19 mouse cellular contexts compared by ENCODE assay signal in the genomic region with DNA sequence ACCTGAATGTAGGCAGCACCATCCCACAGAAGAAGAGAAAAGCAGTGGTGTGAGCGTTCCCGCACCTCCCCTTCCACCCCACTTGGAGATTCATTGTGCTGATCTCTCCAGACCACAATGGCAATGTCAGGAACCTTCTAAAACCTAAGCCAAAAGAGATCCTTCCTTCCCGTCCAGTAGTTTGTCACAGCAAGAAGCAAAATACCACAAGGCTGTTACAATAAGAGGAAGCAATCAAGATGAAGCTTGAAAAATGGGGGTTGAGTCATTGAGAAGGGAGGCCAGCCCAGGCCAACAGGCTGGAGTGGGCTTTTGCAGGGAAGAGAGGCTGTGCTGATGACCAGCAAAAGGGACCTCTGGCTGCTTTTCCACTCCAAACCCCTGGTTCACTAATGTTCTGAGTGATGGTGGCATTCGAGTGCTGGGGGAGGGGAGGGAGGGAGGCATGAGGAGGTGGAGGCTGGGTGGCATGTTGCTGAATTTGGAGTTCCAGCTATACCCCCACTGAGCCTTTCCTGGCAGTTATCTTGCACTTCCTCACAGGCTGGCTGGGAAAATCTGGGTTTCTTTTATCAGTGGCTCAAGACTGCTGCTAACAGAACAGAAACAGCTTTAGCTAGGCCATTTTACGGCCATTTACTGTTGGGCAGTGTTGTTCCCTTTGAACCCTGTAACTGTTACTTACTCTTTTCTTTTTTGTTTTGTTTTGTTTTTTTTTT. TPM values are rescaled to one million over a fixed set of nuclear protein-coding genes. Genes with fewer than 3 reads are reported as not detected.
A peak's percentile ranks its signal among the peaks of the same experiment; 100 is the strongest.
DNase-seq lines count a peak whose midpoint lies in the region; ATAC-seq and TF ChIP-seq lines count a peak whose summit lies in the region.
"Had no signal": no experiment of that assay in that cellular context is flagged by ENCODE, and none has a peak within 500 bp of the region (broad histone marks: within the 10 kb centered on the region; RNA-seq: fewer than 3 reads in every experiment).

No protein-coding gene starts in this region.

- ATAC-seq in liver, embryonic 11.5 days (replicated peaks; ENCODE audit: low FRiP score): no peak
- peak; percentile 92 for ATAC-seq in common myeloid progenitor, adult 5-6 weeks (replicated peaks; ENCODE audit: low read depth, poor library complexity, severe bottlenecking)
- peak; percentile 87 for ATAC-seq in megakaryocyte, adult 5-6 weeks (ENCODE audit: poor library complexity, severe bottlenecking)
- ATAC-seq: activated CD4-positive, CD25-positive, alpha-beta regulatory T cell, adult 4 months had no signal

- no peak for TF ChIP-seq CTCF in liver, adult 2 months (IDR thresholded peaks at IDR 0.05; ENCODE audit: low read depth, low read length)
- TF ChIP-seq CTCF in bone marrow, adult 2 months (IDR thresholded peaks at IDR 0.05; ENCODE audit: control insufficient read depth, insufficient read depth, low read length): no peak

- H3K36me3 ChIP-seq in liver, adult 2 months (ENCODE audit: control insufficient read depth, insufficient read depth, low read length): no peaks in the 10 kb centered on the region
- no peaks in the 10 kb centered on the region for H3K36me3 ChIP-seq in liver, embryonic 11.5 days (ENCODE audit: control insufficient read depth, insufficient read depth, low read length)
- H3K36me3 ChIP-seq: embryonic facial prominence, embryonic 10.5 days; heart, embryonic 15.5 days; kidney, embryonic 15.5 days; limb, embryonic 15.5 days; neural tube, embryonic 15.5 days had no signal

- no peaks in the 10 kb centered on the region for H3K79me2 ChIP-seq in liver, adult 2 months (ENCODE audit: control insufficient read depth, insufficient read depth, low read length)

- H3K4me1 ChIP-seq in liver, adult 2 months (ENCODE audit: control insufficient read depth, insufficient read depth, low read length): peaks cover 2% of the 10 kb centered on the region; the same call in 1 of the 2 replicates
- peaks cover 7% of the 10 kb centered on the region for H3K4me1 ChIP-seq in liver, embryonic 11.5 days (replicated peaks; ENCODE audit: control insufficient read depth, insufficient read depth, low read length)
- peaks cover 1% of the 10 kb centered on the region for H3K4me1 ChIP-seq in bone marrow, adult 2 months (ENCODE audit: control insufficient read depth, insufficient read depth, low read length)
- H3K4me1 ChIP-seq: embryonic facial prominence, embryonic 10.5 days; kidney, embryonic 15.5 days; neural tube, embryonic 15.5 days had no signal

- H3K9ac ChIP-seq in liver, adult 2 months (ENCODE audit: low read depth, low read length): no peak overlapping the region
- H3K9ac ChIP-seq in liver, embryonic 11.5 days (ENCODE audit: low read depth, low read length): no peak overlapping the region
- H3K9ac ChIP-seq: heart, embryonic 15.5 days; kidney, embryonic 15.5 days; limb, embryonic 15.5 days; neural tube, embryonic 15.5 days had no signal

- WGBS in liver, adult 2 months: 72% methylated on average over 5 of the region's 5 CpGs
- 46% methylated on average over 5 of the region's 5 CpGs for WGBS in liver, embryonic 11.5 days
- 16% methylated on average over 5 of the region's 5 CpGs for WGBS in bone marrow, adult 2 months

- no peaks in the 10 kb centered on the region for H3K9me3 ChIP-seq in liver, embryonic 11.5 days (ENCODE audit: control insufficient read depth, low read length)
- H3K9me3 ChIP-seq: embryonic facial prominence, embryonic 10.5 days; heart, embryonic 15.5 days; kidney, embryonic 15.5 days; limb, embryonic 15.5 days; neural tube, embryonic 15.5 days had no signal

- H3K4me3 ChIP-seq in liver, adult 2 months (ENCODE audit: insufficient read depth, low read depth, low read length): no peak overlapping the region
- H3K4me3 ChIP-seq in liver, embryonic 11.5 days (ENCODE audit: low read depth, low read length): no peak overlapping the region
- H3K4me3 ChIP-seq in bone marrow, adult 2 months (replicated peaks; ENCODE audit: control insufficient read depth, low read depth, low read length): no peak overlapping the region
- H3K4me3 ChIP-seq: embryonic facial prominence, embryonic 10.5 days; heart, embryonic 15.5 days; kidney, embryonic 15.5 days; limb, embryonic 15.5 days; neural tube, embryonic 15.5 days had no signal

- H3K4me2 ChIP-seq in liver, embryonic 11.5 days: no peak overlapping the region
- H3K4me2 ChIP-seq: heart, embryonic 15.5 days; kidney, embryonic 15.5 days; limb, embryonic 15.5 days; midbrain, embryonic 11.5 days; neural tube, embryonic 15.5 days had no signal

- TF ChIP-seq POLR2A in liver, adult 2 months (IDR thresholded peaks at IDR 0.05; ENCODE audit: extremely low read depth, insufficient read depth, low read length): no peak
- TF ChIP-seq POLR2A in bone marrow, adult 2 months (IDR thresholded peaks at IDR 0.05; ENCODE audit: borderline replicate concordance, control insufficient read depth, low read depth, low read length): no peak

- DNase-seq in liver, adult 2 months (ENCODE audit: extremely low read depth, low read depth, low spot score): peak; percentile 13
- no peak for DNase-seq in liver, embryonic 11.5 days (ENCODE audit: low spot score)
- DNase-seq in cerebellum, postnatal 14 days: no peak
- DNase-seq in urinary bladder, postnatal 10 days (ENCODE audit: low spot score): no peak
- DNase-seq: adrenal gland, postnatal 25 days; cerebellum, postnatal 25 days; gastrocnemius, postnatal 14 days; layer of hippocampus, adult 9-11 months; thymus, adult 2 months had no signal

- no peaks in the 10 kb centered on the region for H3K27me3 ChIP-seq in liver, adult 2 months (ENCODE audit: control insufficient read depth, insufficient read depth, low read length)
- H3K27me3 ChIP-seq in liver, embryonic 11.5 days (replicated peaks; ENCODE audit: control insufficient read depth, insufficient read depth, low read length): no peaks in the 10 kb centered on the region
- H3K27me3 ChIP-seq: kidney, embryonic 15.5 days; limb, embryonic 15.5 days; neural tube, embryonic 15.5 days had no signal

- H3K27ac ChIP-seq in liver, adult 2 months (replicated peaks; ENCODE audit: insufficient read depth, low read depth, low read length): peak overlapping the region; percentile 61; the same call in 1 of the 2 replicates
- no peak overlapping the region for H3K27ac ChIP-seq in liver, embryonic 11.5 days (ENCODE audit: low read depth, low read length)
- peak overlapping the region; percentile 24 for H3K27ac ChIP-seq in bone marrow, adult 2 months (ENCODE audit: control insufficient read depth, insufficient read depth, low read depth, low read length, poor library complexity)
- H3K27ac ChIP-seq: embryonic facial prominence, embryonic 10.5 days; heart, embryonic 15.5 days; kidney, embryonic 15.5 days; limb, embryonic 15.5 days; neural tube, embryonic 15.5 days had no signal

RNA-seq across cellular contexts. Expression of a gene that starts 12.1 kb away (rescaled TPM):
- total RNA-seq in liver, adult 2 months (2014; rRNA removed): 17.9 and 19.3 TPM in 2 replicates
- 17.9 and 19.9 TPM in 2 replicates for polyA plus RNA-seq in liver, adult 2 months (2012; rRNA removed)
- polyA plus RNA-seq in liver, embryonic 11.5 days (2014; fragmentation: Nextera tagmentation; extraction: Ambion mirVana): 126 and 132 TPM in 2 replicates
- polyA plus RNA-seq in bone marrow, adult 2 months (2011; ENCODE audit: insufficient read depth, insufficient read length, low replicate concordance, missing spikeins): 42.7 and 49.6 TPM in 2 replicates
- 75.2 and 99.7 TPM in 2 replicates for total RNA-seq in common myeloid progenitor, adult 5-6 weeks (2017)
- 62.5 and 74.2 TPM in 2 replicates for total RNA-seq in megakaryocyte, adult 5-6 weeks (2015)
- 73.6 and 73.8 TPM in 2 replicates for total RNA-seq in megakaryocyte, adult 5-6 weeks (2017)

RNA-seq across cellular contexts. Expression of a gene that starts 48.4 kb away (rescaled TPM):
- 11.3 and 16.6 TPM in 2 replicates for total RNA-seq in liver, adult 2 months (2014; rRNA removed)
- polyA plus RNA-seq in liver, adult 2 months (2012; rRNA removed): 18.7 and 24.0 TPM in 2 replicates
- 4.4 and 5.3 TPM in 2 replicates for polyA plus RNA-seq in liver, embryonic 11.5 days (2014; fragmentation: Nextera tagmentation; extraction: Ambion mirVana)
- polyA plus RNA-seq in bone marrow, adult 2 months (2011; ENCODE audit: insufficient read depth, insufficient read length, low replicate concordance, missing spikeins): 10.9 and 23.0 TPM in 2 replicates
- 21.2 and 23.0 TPM in 2 replicates for total RNA-seq in common myeloid progenitor, adult 5-6 weeks (2017)
- total RNA-seq in megakaryocyte, adult 5-6 weeks (2015): 11.9 and 15.9 TPM in 2 replicates
- total RNA-seq in megakaryocyte, adult 5-6 weeks (2017): 29.8 and 31.7 TPM in 2 replicates

RNA-seq across cellular contexts. Expression of a gene that starts 59.1 kb away (rescaled TPM):
- total RNA-seq in liver, adult 2 months (2014; rRNA removed): 1.9 and 2.2 TPM in 2 replicates
- 2.0 and 2.4 TPM in 2 replicates for polyA plus RNA-seq in liver, adult 2 months (2012; rRNA removed)
- polyA plus RNA-seq in liver, embryonic 11.5 days (2014; fragmentation: Nextera tagmentation; extraction: Ambion mirVana): 14.8 and 15.2 TPM in 2 replicates
- polyA plus RNA-seq in bone marrow, adult 2 months (2011; ENCODE audit: insufficient read depth, insufficient read length, low replicate concordance, missing spikeins): 1.5 and 2.5 TPM in 2 replicates
- total RNA-seq in common myeloid progenitor, adult 5-6 weeks (2017): 6.1 and 6.9 TPM in 2 replicates
- total RNA-seq in megakaryocyte, adult 5-6 weeks (2015): 2.0 and 2.9 TPM in 2 replicates
- 2.8 and 6.5 TPM in 2 replicates for total RNA-seq in megakaryocyte, adult 5-6 weeks (2017)
